Mouse (Mus musculus) B cell, adult 62 days (primary cell): Measurements from ENCODE around the gene Adora2b. TPM values are rescaled to one million over a fixed set of nuclear protein-coding genes. Genes with fewer than 3 reads are reported as not detected.

Source experiments
- total RNA-seq: library from RNA; stranded (reverse); gene quantifications from 4 replicates; pipeline ENCODE4 v1.2.4, GENCODE M21; 2023

The Adora2b gene
- not detected in 4 replicates for total RNA-seq

GRCm38 (mm10) chr11:62248401-62249244 lies at the start of gene Adora2b:
Gene Adora2b, plus strand, starts transcription at chr11:62248984.

GRCm38 (mm10) chr11:62280675-62281600 lies 32.2 kb downstream of the Adora2b start, which contains the start of the genes Zswim7 and Ttc19:
Gene Zswim7, minus strand, starts transcription at chr11:62281375.
Gene Ttc19, plus strand, starts transcription at chr11:62281473.

Other genes with a start within 250 kb of the Adora2b start
- gene Zswim7, start 32.4 kb downstream of the Adora2b start, total RNA-seq: 11.3 to 15.0 TPM (median 12.1 TPM) in 4 replicates
- gene Ttc19, start 32.5 kb downstream of the Adora2b start, total RNA-seq: 21.4 to 28.0 TPM (median 26.6 TPM) in 4 replicates
- gene Pigl, start 209.5 kb downstream of the Adora2b start, total RNA-seq: 6.5 to 7.8 TPM (median 7.4 TPM) in 4 replicates
- gene Ncor1, start 209.6 kb downstream of the Adora2b start, total RNA-seq: 319 to 372 TPM (median 347 TPM) in 4 replicates